Mouse (Mus musculus) CH12.LX (cell line): ENCODE measurements around the gene AU022252. TPM values are rescaled to one million over a fixed set of nuclear protein-coding genes. Genes with fewer than 3 reads are reported as not detected.

Experiments used
- DNase-seq: peaks from one replicate; pipeline ENCODE4 v3.0.0-alpha.2; 2013; ENCODE audit errors: extremely low read depth
- H3K27ac ChIP-seq: 2 replicates; pipeline ENCODE4 v1.5.1; 2012; ENCODE audit warnings: low read depth, mild to moderate bottlenecking, control low read depth, moderate library complexity; ENCODE audit not compliant: insufficient read depth
- H3K27me3 ChIP-seq: replicated peaks from 2 replicates; pipeline ENCODE3; 2012; ENCODE audit warnings: inconsistent platforms
- H3K36me3 ChIP-seq, 2 experiments: replicated peaks in 1 of 2; 2 replicates each; pipeline versions ENCODE3 to v1.6.1; 2012; ENCODE audit warnings: inconsistent platforms in 1 of 2, low read length in 1 of 2, mild to moderate bottlenecking in 1 of 2, mixed read lengths in 1 of 2, moderate library complexity in 1 of 2; ENCODE audit not compliant: control insufficient read depth in 1 of 2, insufficient read depth in 1 of 2
- H3K4me1 ChIP-seq, 2 experiments: 2 replicates each; pipeline ENCODE4 v1.6.1; 2012; ENCODE audit warnings: inconsistent platforms in 1 of 2, moderate library complexity in 1 of 2; ENCODE audit not compliant: insufficient read depth in 2 of 2, control insufficient read depth in 1 of 2
- H3K4me2 ChIP-seq: 2 replicates; pipeline ENCODE4 v1.6.1; 2012; ENCODE audit warnings: low read depth, mild to moderate bottlenecking, control low read depth; ENCODE audit not compliant: poor library complexity, insufficient read depth, severe bottlenecking
- H3K4me3 ChIP-seq, 3 experiments: fragments of 150-350 bp in 1 of 3; sonication (generic) in 1 of 3; replicated peaks in 1 of 3; 2 replicates each; pipeline versions ENCODE3 to v1.5.1; 2011 to 2012; ENCODE audit warnings: low read depth in 2 of 3, low read length in 2 of 3, mild to moderate bottlenecking in 2 of 3, moderate library complexity in 2 of 3, control low read depth in 1 of 3, improper control_type of control experiment in 1 of 3, inconsistent platforms in 1 of 3, mixed read lengths in 1 of 3; ENCODE audit not compliant: poor library complexity in 1 of 3
- H3K79me2 ChIP-seq: replicated peaks from 2 replicates; pipeline ENCODE4 v1.6.1; 2012; ENCODE audit warnings: mild to moderate bottlenecking, moderate library complexity; ENCODE audit not compliant: control insufficient read depth, poor library complexity, insufficient read depth, severe bottlenecking; ENCODE audit errors: extremely low read depth
- H3K9ac ChIP-seq: 2 replicates; pipeline ENCODE4 v1.6.1; 2012; ENCODE audit warnings: low read depth, mild to moderate bottlenecking, control low read depth, moderate library complexity; ENCODE audit not compliant: insufficient read depth
- H3K9me3 ChIP-seq: replicated peaks from 2 replicates; pipeline ENCODE3; 2012; ENCODE audit warnings: low read length, inconsistent platforms, mixed read lengths
- CHD1 ChIP-seq: IDR thresholded peaks from 2 replicates; pipeline ENCODE4 v1.6.1; 2012; ENCODE audit warnings: low read depth, low read length, improper control_type of control experiment, inconsistent platforms
- CHD2 ChIP-seq: IDR thresholded peaks from 2 replicates; pipeline ENCODE4 v1.6.1; 2011; ENCODE audit warnings: low read length, improper control_type of control experiment
- CTCF ChIP-seq, 2 experiments: IDR thresholded peaks in 1 of 2; conservative IDR thresholded peaks in 1 of 2; 2 replicates each; pipeline ENCODE4 v1.5.1; 2011 to 2012; ENCODE audit warnings: low read depth in 2 of 2, low read length in 2 of 2, improper control_type of control experiment in 1 of 2, inconsistent platforms in 1 of 2, mild to moderate bottlenecking in 1 of 2, moderate library complexity in 1 of 2
- IRF4 ChIP-seq: IDR thresholded peaks from 2 replicates; pipeline ENCODE4 v1.6.1; 2014; ENCODE audit warnings: low read depth, mild to moderate bottlenecking, inconsistent platforms, low read length, improper control_type of control experiment
- MAFK ChIP-seq: IDR thresholded peaks from 2 replicates; pipeline ENCODE4 v1.6.1; 2011; ENCODE audit warnings: low read length, improper control_type of control experiment; ENCODE audit not compliant: insufficient replicate concordance
- POLR2A ChIP-seq: IDR thresholded peaks from 2 replicates; pipeline ENCODE4 v1.6.1; 2011; ENCODE audit warnings: low read depth, mild to moderate bottlenecking, improper control_type of control experiment, low read length
- RAD21 ChIP-seq: IDR thresholded peaks from 2 replicates; pipeline ENCODE4 v1.6.1; 2011; ENCODE audit warnings: low read depth, mild to moderate bottlenecking, low read length, improper control_type of control experiment, moderate library complexity
- SMC3 ChIP-seq: IDR thresholded peaks from 2 replicates; pipeline ENCODE4 v1.6.1; 2011; ENCODE audit warnings: low read depth, low read length, improper control_type of control experiment
- TBP ChIP-seq: conservative IDR thresholded peaks from 2 replicates; pipeline ENCODE4 v1.6.1; 2011; ENCODE audit warnings: low read depth, low read length, improper control_type of control experiment
- ZNF384 ChIP-seq: IDR thresholded peaks from 2 replicates; pipeline ENCODE4 v1.6.1; 2012; ENCODE audit warnings: low read depth, low read length, improper control_type of control experiment, inconsistent platforms
- dilution Hi-C: fragments of 300-500 bp; cut with MboI; formaldehyde crosslinking; loops from 2 replicates; pipeline ENCODE4 v1.14.3; 2020; ENCODE audit warnings: low sequenced_read_pairs; ENCODE audit not compliant: extremely low pct_unique_long_range_greater_than_20kb, extremely low pct_ligation_motif_present
- in situ Hi-C: fragments of 300-500 bp; cut with MboI; formaldehyde crosslinking; loops from 3 replicates; pipeline ENCODE4 v1.14.3; 2019; ENCODE audit warnings: low sequenced_read_pairs, low pct_ligation_motif_present, low pct_unique_long_range_greater_than_20kb, mixed read lengths
- polyA plus RNA-seq: library from polyadenylated mRNA; unstranded; fragments of >175 nt; gene quantifications from 2 replicates; pipeline ENCODE4 v1.2.1, GENCODE M21; 2012; ENCODE audit warnings: low read depth; ENCODE audit not compliant: insufficient read length
- total RNA-seq, 2 experiments: library from RNA; depleted of rRNA; stranded (reverse); fragments of 300-350 nt in 1 of 2; fragments of >200 nt in 1 of 2; gene quantifications; 2 replicates each; pipeline ENCODE4 v1.2.3; 2012 to 2014

AU022252 gene
- total and polyA plus RNA-seq, 3 experiments = 8.7 to 18.8 (median 12.7) TPM

DNA sequence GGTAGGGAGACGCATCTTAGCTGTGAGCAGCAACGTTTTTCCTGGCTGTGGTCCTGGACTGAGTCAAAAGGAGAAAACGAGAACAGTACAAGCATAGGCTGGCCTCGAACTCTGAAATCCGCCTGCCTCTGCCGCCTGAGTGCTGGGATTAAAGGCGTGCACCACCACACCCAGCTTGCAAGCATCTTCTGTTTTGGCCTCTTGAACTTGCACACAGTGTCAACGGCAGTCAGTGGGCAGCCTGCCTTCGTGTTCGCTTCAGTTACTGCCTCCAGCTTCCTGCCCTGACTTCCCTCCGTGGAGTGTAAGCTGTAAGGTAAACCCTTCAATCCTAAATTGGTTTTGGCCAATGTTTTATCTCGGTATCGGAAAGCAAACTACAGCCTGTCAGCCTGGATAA is 34.1 kb upstream of the AU022252 start:
- Histone ChIP-seq H3K36me3 (peaks cover 10 to 24% of the 10 kb centered on the region in 2 experiments), H3K4me3 (no peak overlapping the region), H3K27me3 (no peaks in the 10 kb centered on the region), H3K4me1 (no peaks in the 10 kb centered on the region), H3K9ac (no peak overlapping the region), H3K9me3 (no peaks in the 10 kb centered on the region), H3K4me2 (no peak overlapping the region), H3K27ac (no peak overlapping the region), H3K79me2 (no peaks in the 10 kb centered on the region)
- TF ChIP-seq TBP (peak; percentile 67; the same call in 1 of the 2 replicates), CTCF (conservative IDR thresholded peaks at IDR 0.05 in 1 of 2, IDR thresholded peaks at IDR 0.05 in 1 of 2; ENCODE audit: low read depth in 2 of 2, low read length in 2 of 2) (no peak)
- dilution Hi-C loops (no loop called here), in situ Hi-C loops (loop anchor here (25.0 kb wide), 1 partner anchor 396 kb away; the partner anchor contains the start of gene Guca2b)
- DNase-seq = no peak

DNA sequence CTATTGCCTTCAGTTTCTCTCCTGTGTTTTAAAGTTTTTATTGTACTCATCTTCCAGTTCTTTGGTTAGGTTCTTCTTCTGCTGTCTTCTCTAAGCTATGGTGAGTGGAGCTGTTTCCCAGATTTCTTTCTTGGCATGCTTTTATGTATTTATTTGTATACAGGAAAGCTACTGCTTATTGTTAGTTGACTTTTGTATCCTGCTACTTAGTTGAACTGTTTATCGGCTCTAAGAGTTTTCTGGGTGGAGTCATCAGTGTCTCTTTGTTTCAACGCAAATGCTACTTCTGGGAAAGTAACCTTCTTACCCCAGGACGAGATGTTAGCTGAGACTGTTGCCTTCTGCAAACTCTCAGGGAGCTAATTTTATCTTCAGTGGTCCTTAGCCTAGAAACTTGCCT is 30.9 kb upstream of the AU022252 start:
- Histone ChIP-seq H3K27ac (no peak overlapping the region), H3K9me3 (no peaks in the 10 kb centered on the region), H3K4me1 (peaks cover 8 to 17% of the 10 kb centered on the region in 2 experiments), H3K27me3 (no peaks in the 10 kb centered on the region), H3K4me3 (no peak overlapping the region), H3K9ac (no peak overlapping the region), H3K36me3 (peaks cover 0 to 2% of the 10 kb centered on the region in 2 experiments), H3K79me2 (no peaks in the 10 kb centered on the region), H3K4me2 (no peak overlapping the region)
- dilution Hi-C loops = no loop called here
- in situ Hi-C loops = loop anchor here (25.0 kb wide), 1 partner anchor 399 kb away; the partner anchor contains the start of gene Guca2b
- TF ChIP-seq CHD2 = no peak
- DNase-seq = no peak

- in situ Hi-C loops (loop anchor here (25.0 kb wide), 1 partner anchor 400 kb away; the partner anchor contains the start of gene Guca2b), dilution Hi-C loops (no loop called here)
- Histone ChIP-seq H3K4me2 (no peak overlapping the region), H3K36me3 (no peaks in the 10 kb centered on the region), H3K27me3 (no peaks in the 10 kb centered on the region), H3K4me3 (no peak overlapping the region), H3K9ac (no peak overlapping the region), H3K79me2 (no peaks in the 10 kb centered on the region), H3K9me3 (no peaks in the 10 kb centered on the region), H3K4me1 (peaks cover 8 to 20% of the 10 kb centered on the region in 2 experiments), H3K27ac (no peak overlapping the region)
- TF ChIP-seq POLR2A = no peak
- no peak for TF ChIP-seq CHD1
- no peak for TF ChIP-seq SMC3
- TF ChIP-seq RAD21 = no peak
- TF ChIP-seq ZNF384 = peak; percentile 16; the same call in 1 of the 2 replicates
- TF ChIP-seq MAFK = no peak
- no peak for TF ChIP-seq IRF4
- no peak for DNase-seq
Observed at GRCm38 (mm10) chr4:119262483-119262882, 30.0 kb upstream of the AU022252 start.
